Comparison of ENCODE assay signal across 9 mouse cellular contexts in genomic region chr1:179709390-179709789, GRCm38 (mm10). TPM values are rescaled to one million over a fixed set of nuclear protein-coding genes. Genes with fewer than 3 reads are reported as not detected.
DNase-seq lines count a peak whose midpoint lies in the region; ATAC-seq lines count a peak whose summit lies in the region.
"Had no signal": no experiment of that assay in that cellular context is flagged by ENCODE, and none has a peak within 500 bp of the region (broad histone marks: within the 10 kb centered on the region; RNA-seq: fewer than 3 reads in every experiment).

No protein-coding gene starts in this region.

- H3K4me1 ChIP-seq in heart, embryonic 15.5 days (replicated peaks) = peaks cover 8% of the 10 kb centered on the region
- no peaks in the 10 kb centered on the region for H3K4me1 ChIP-seq in neural tube, embryonic 15.5 days
- H3K4me1 ChIP-seq: neural tube, embryonic 13.5 days had no signal

- no peak overlapping the region for H3K4me3 ChIP-seq in heart, embryonic 15.5 days
- H3K4me3 ChIP-seq in neural tube, embryonic 15.5 days (replicated peaks) = no peak overlapping the region
- H3K4me3 ChIP-seq: neural tube, embryonic 13.5 days had no signal

- H3K9ac ChIP-seq in heart, embryonic 15.5 days = no peak overlapping the region
- H3K9ac ChIP-seq in neural tube, embryonic 15.5 days (replicated peaks) = no peak overlapping the region
- H3K9ac ChIP-seq: neural tube, embryonic 13.5 days had no signal

- WGBS in heart, embryonic 15.5 days = 54% methylated on average over 6 of the region's 6 CpGs
- WGBS in neural tube, embryonic 15.5 days = 82% methylated on average over 6 of the region's 6 CpGs

- no peaks in the 10 kb centered on the region for H3K9me3 ChIP-seq in heart, embryonic 15.5 days (replicated peaks)
- H3K9me3 ChIP-seq in neural tube, embryonic 15.5 days (replicated peaks) = no peaks in the 10 kb centered on the region
- H3K9me3 ChIP-seq: neural tube, embryonic 13.5 days had no signal

- H3K27me3 ChIP-seq in heart, embryonic 15.5 days = no peaks in the 10 kb centered on the region
- no peaks in the 10 kb centered on the region for H3K27me3 ChIP-seq in neural tube, embryonic 15.5 days (replicated peaks)
- H3K27me3 ChIP-seq: neural tube, embryonic 13.5 days had no signal

- intact Hi-C loops in left cerebral cortex, postnatal 25 days (cut with DNase I) = no loop called here

- no peak overlapping the region for H3K4me2 ChIP-seq in heart, embryonic 15.5 days
- H3K4me2 ChIP-seq in neural tube, embryonic 15.5 days = no peak overlapping the region
- H3K4me2 ChIP-seq: neural tube, embryonic 13.5 days had no signal

- peak overlapping the region; percentile 43; the same call in 1 of the 2 replicates for H3K27ac ChIP-seq in heart, embryonic 15.5 days
- no peak overlapping the region for H3K27ac ChIP-seq in neural tube, embryonic 15.5 days (replicated peaks)
- H3K27ac ChIP-seq: neural tube, embryonic 13.5 days had no signal

- DNase-seq in brain, adult 2 months (ENCODE audit: low read depth, low spot score) = peak; percentile 93
- peak; percentile 45 for DNase-seq in cerebellum, adult 9-11 months
- peak; percentile 78 to 94 for DNase-seq in left cerebral cortex, postnatal 25 days (ENCODE audit: low spot score in 2 of 2)
- no peak for DNase-seq in adrenal gland, adult 8-10 months
- no peak for DNase-seq in liver
- no peak for DNase-seq in B cell, adult 2 months

- peak; percentile 80 for ATAC-seq in heart, embryonic 15.5 days (replicated peaks; ENCODE audit: insufficient number of reproducible peaks, insufficient read depth, low FRiP score, low read depth)
- ATAC-seq in neural tube, embryonic 15.5 days (ENCODE audit: low FRiP score) = no peak

- H3K36me3 ChIP-seq in heart, embryonic 15.5 days = no peaks in the 10 kb centered on the region
- H3K36me3 ChIP-seq in neural tube, embryonic 15.5 days = no peaks in the 10 kb centered on the region
- H3K36me3 ChIP-seq: neural tube, embryonic 13.5 days had no signal

RNA-seq across cellular contexts. Expression of gene Kif28, which starts 35.7 kb away (rescaled TPM):
- 0.06 and 0.08 TPM in 2 replicates for polyA plus RNA-seq in heart, embryonic 15.5 days (2015; fragmentation: Nextera tagmentation; extraction: Ambion mirVana)
- total RNA-seq in left cerebral cortex, postnatal 25 days (2021) = under 1 TPM in 1 of 2 experiments, not detected in 1; 0.23 TPM
- under 1 TPM in 1 of 4 experiments, not detected in 3; 0.22 TPM for total RNA-seq in adrenal gland, adult 8-10 months (2022)
- polyA plus RNA-seq in neural tube, embryonic 15.5 days (2015; fragmentation: Nextera tagmentation; extraction: Ambion mirVana) = not detected in 2 replicates
- polyA plus RNA-seq: neural tube, embryonic 13.5 days had no signal

RNA-seq across cellular contexts. Expression of gene Sccpdh, which starts 41.4 kb away (rescaled TPM):
- 87.0 and 94.9 TPM in 2 replicates for polyA plus RNA-seq in heart, embryonic 15.5 days (2015; fragmentation: Nextera tagmentation; extraction: Ambion mirVana)
- 10 to 100 TPM; 60.6 to 63.6 TPM for total RNA-seq in left cerebral cortex, postnatal 25 days (2021)
- total RNA-seq in adrenal gland, adult 8-10 months (2022) = 10 to 100 TPM; 33.2 to 41.7 (median 35.9) TPM
- polyA plus RNA-seq in neural tube, embryonic 15.5 days (2015; fragmentation: Nextera tagmentation; extraction: Ambion mirVana) = 166 and 190 TPM in 2 replicates

Comparison
In these comparisons a context has a peak if more than half of its experiments do, and no peak if none do; other contexts are left out.
1. DNase-seq: peak in brain, adult 2 months (single experiment), cerebellum, adult 9-11 months (single experiment) and left cerebral cortex, postnatal 25 days (2 of 2); none in adrenal gland, adult 8-10 months (single experiment), liver (single experiment) and B cell, adult 2 months (0 of 2).